Mouse (Mus musculus) cerebellum, adult 2 months (tissue): ENCODE results near the gene Hnrnpm. TPM values are rescaled to one million over a fixed set of nuclear protein-coding genes. Genes with fewer than 3 reads are reported as not detected.

ENCODE experiments used
- DNase-seq, 2 experiments: peaks; one replicate each; pipeline ENCODE4 v3.0.0; 2021
- H3K27ac ChIP-seq: fragments of 200-500 bp; 2 replicates; pipeline ENCODE4 v1.5.1; 2012; ENCODE audit warnings: low read length, control low read depth, inconsistent platforms; ENCODE audit not compliant: insufficient read depth
- H3K27me3 ChIP-seq: fragments of 200-500 bp; 2 replicates; pipeline ENCODE4 v1.6.1; 2012; ENCODE audit warnings: inconsistent platforms, mild to moderate bottlenecking, low read length, moderate library complexity; ENCODE audit not compliant: control insufficient read depth, insufficient read depth
- H3K4me1 ChIP-seq: fragments of 200-500 bp; 2 replicates; pipeline ENCODE4 v1.6.1; 2011; ENCODE audit warnings: low read length; ENCODE audit not compliant: control insufficient read depth, insufficient read depth
- H3K4me3 ChIP-seq: fragments of 200-500 bp; replicated peaks from 2 replicates; pipeline ENCODE3; 2011; ENCODE audit warnings: mild to moderate bottlenecking, low read depth, low read length, control low read depth; ENCODE audit not compliant: insufficient read depth
- CTCF ChIP-seq: fragments of 200-500 bp; IDR thresholded peaks from 2 replicates; pipeline ENCODE4 v1.5.1; 2011; ENCODE audit warnings: low read depth, mild to moderate bottlenecking, control low read depth, low read length, moderate library complexity, borderline replicate concordance; ENCODE audit not compliant: insufficient read depth
- POLR2A ChIP-seq: fragments of 200-500 bp; IDR thresholded peaks from 2 replicates; pipeline ENCODE4 v1.6.1; 2011; ENCODE audit warnings: low read length, control low read depth, borderline replicate concordance; ENCODE audit not compliant: insufficient read depth
- WGBS: fragments of 180-500 bp; shearing (Covaris S2); methylation state at CpG from one replicate; pipeline ENCODE4 v1.1.7; 2018; 5-methylcytosine and 5-hydroxymethylcytosine counted together
- polyA plus RNA-seq: library from polyadenylated mRNA; depleted of rRNA; stranded (reverse); fragments of >200 nt; gene quantifications from 2 replicates; pipeline ENCODE4 v1.2.3, GENCODE M21; 2012

Gene Hnrnpm
- polyA plus RNA-seq, 1 experiment, result 273 TPM

- H3K4me1 ChIP-seq, result no peaks in the 10 kb centered on the region
- no peaks in the 10 kb centered on the region for H3K27me3 ChIP-seq
- TF ChIP-seq CTCF, result no peak
- peak; percentile 76; the same call in 1 of the 2 replicates for TF ChIP-seq POLR2A
- peak; percentile 95 to 96 for DNase-seq
- peak overlapping the region; percentile 78 for H3K4me3 ChIP-seq
- WGBS, result under 1% methylated on average over 42 of the region's 42 CpGs
- peak overlapping the region; percentile 58 for H3K27ac ChIP-seq
These were observed 1.4 kb downstream of the Hnrnpm start for GRCm38 (mm10) chr17:33685249-33685653.

- no peaks in the 10 kb centered on the region for H3K27me3 ChIP-seq
- peak overlapping the region; percentile 78 for H3K4me3 ChIP-seq
- WGBS, result under 1% methylated on average over 44 of the region's 44 CpGs
- H3K4me1 ChIP-seq, result no peaks in the 10 kb centered on the region
- peak in 1 of 2 experiments; percentile 60 for DNase-seq
- peak overlapping the region; percentile 58 for H3K27ac ChIP-seq
- TF ChIP-seq CTCF, result 0 out of 2 replicates have a peak, but pooled peaks have one; percentile 2
- TF ChIP-seq POLR2A, result no peak
These were observed 1.9 kb downstream of the Hnrnpm start for GRCm38 (mm10) chr17:33684671-33685231.

GRCm38 (mm10) chr17:33681767-33682166 is 4.9 kb downstream of the Hnrnpm start:
- no peak overlapping the region for H3K4me3 ChIP-seq
- TF ChIP-seq POLR2A, result no peak
- TF ChIP-seq CTCF, result no peak
- H3K27me3 ChIP-seq, result no peaks in the 10 kb centered on the region
- H3K4me1 ChIP-seq, result no peaks in the 10 kb centered on the region
- H3K27ac ChIP-seq, result no peak overlapping the region
- no peak for DNase-seq

GRCm38 (mm10) chr17:33678771-33679170 is 7.9 kb downstream of the Hnrnpm start:
- no peaks in the 10 kb centered on the region for H3K27me3 ChIP-seq
- TF ChIP-seq CTCF (no peak), POLR2A (no peak)

GRCm38 (mm10) chr17:33676086-33676485 is 10.6 kb downstream of the Hnrnpm start:
- no peak for TF ChIP-seq CTCF
- no peaks in the 10 kb centered on the region for H3K27me3 ChIP-seq
- peaks cover 2% of the 10 kb centered on the region; the same call in 1 of the 2 replicates for H3K4me1 ChIP-seq
- no peak overlapping the region for H3K27ac ChIP-seq
- WGBS, result 75% methylated on average over 2 of the region's 2 CpGs
- no peak overlapping the region for H3K4me3 ChIP-seq
- DNase-seq, result no peak

More at GRCm38 (mm10) chr17:33678771-33679170, 7.9 kb downstream of the Hnrnpm start:
- Histone ChIP-seq H3K4me3 (no peak overlapping the region), H3K27ac (no peak overlapping the region), H3K4me1 (peaks cover 2% of the 10 kb centered on the region; the same call in 1 of the 2 replicates)
- DNase-seq, result no peak

- peaks cover 2% of the 10 kb centered on the region; the same call in 1 of the 2 replicates for H3K4me1 ChIP-seq
- H3K4me3 ChIP-seq, result no peak overlapping the region
- no peak overlapping the region for H3K27ac ChIP-seq
- DNase-seq, result peak in 1 of 2 experiments; percentile 30
- TF ChIP-seq CTCF, result no peak
- TF ChIP-seq POLR2A, result no peak
- H3K27me3 ChIP-seq, result no peaks in the 10 kb centered on the region
These were observed 11.2 kb downstream of the Hnrnpm start for GRCm38 (mm10) chr17:33675452-33675851.

- WGBS, result 85% methylated on average over 1 of the region's 1 CpGs
- DNase-seq, result no peak
These were observed 12.8 kb downstream of the Hnrnpm start for GRCm38 (mm10) chr17:33673837-33674236.

GRCm38 (mm10) chr17:33669681-33670080 is 17.0 kb downstream of the Hnrnpm start:
- Histone ChIP-seq H3K27me3 (no peaks in the 10 kb centered on the region), H3K4me3 (no peak overlapping the region)
- TF ChIP-seq POLR2A, result no peak
- no peak for TF ChIP-seq CTCF

More at GRCm38 (mm10) chr17:33673837-33674236, 12.8 kb downstream of the Hnrnpm start:
- Histone ChIP-seq H3K27ac (no peak overlapping the region), H3K4me3 (no peak overlapping the region), H3K4me1 (peaks cover 2% of the 10 kb centered on the region; the same call in 1 of the 2 replicates), H3K27me3 (no peaks in the 10 kb centered on the region)
- TF ChIP-seq POLR2A (no peak), CTCF (no peak)

More at GRCm38 (mm10) chr17:33669681-33670080, 17.0 kb downstream of the Hnrnpm start:
- Histone ChIP-seq H3K27ac (no peak overlapping the region), H3K4me1 (no peaks in the 10 kb centered on the region)
- DNase-seq, result no peak
- WGBS, result 77% methylated on average over 3 of the region's 3 CpGs
